Mouse (Mus musculus) ES-E14 (cell line): ENCODE data around the gene AU040320. TPM values are rescaled to one million over a fixed set of nuclear protein-coding genes. Genes with fewer than 3 reads are reported as not detected.

Experiments used
- DNase-seq: peaks from one replicate; pipeline ENCODE4 v3.0.0-alpha.2; 2013; ENCODE audit warnings: low read depth, low spot score
- H3K27ac ChIP-seq: 2 replicates; pipeline ENCODE4 v1.5.1; 2012; ENCODE audit warnings: low read depth, mild to moderate bottlenecking, low read length, moderate library complexity, mixed read lengths; ENCODE audit not compliant: poor library complexity, insufficient read depth, severe bottlenecking
- H3K36me3 ChIP-seq: 2 replicates; pipeline ENCODE4 v1.6.1; 2012; ENCODE audit warnings: mild to moderate bottlenecking, low read length, moderate library complexity, mixed read lengths; ENCODE audit not compliant: control insufficient read depth, poor library complexity, insufficient read depth, severe bottlenecking
- H3K4me1 ChIP-seq, 2 experiments: fragments of 150-350 bp in 1 of 2; sonication (generic) in 1 of 2; 2 replicates each; pipeline ENCODE4 v1.6.1; 2012; ENCODE audit warnings: low read length in 2 of 2, mild to moderate bottlenecking in 1 of 2, mixed read lengths in 1 of 2; ENCODE audit not compliant: control insufficient read depth in 2 of 2, insufficient read depth in 2 of 2, poor library complexity in 1 of 2
- H3K4me3 ChIP-seq, 2 experiments: fragments of 150-350 bp in 1 of 2; sonication (generic) in 1 of 2; 2 replicates each; pipeline ENCODE4 v1.5.1; 2012; ENCODE audit warnings: low read length in 2 of 2, low read depth in 1 of 2, mild to moderate bottlenecking in 1 of 2, mixed read lengths in 1 of 2; ENCODE audit not compliant: insufficient read depth in 1 of 2, poor library complexity in 1 of 2, severe bottlenecking in 1 of 2
- H3K9ac ChIP-seq: 2 replicates; pipeline ENCODE4 v1.6.1; 2012; ENCODE audit warnings: low read depth, mild to moderate bottlenecking, low read length, mixed read lengths; ENCODE audit not compliant: poor library complexity, insufficient read depth, severe bottlenecking
- H3K9me3 ChIP-seq: fragments of 150-350 bp; sonication (generic); 2 replicates; pipeline ENCODE4 v1.6.1; 2012; ENCODE audit warnings: low read depth, mild to moderate bottlenecking, low read length; ENCODE audit not compliant: control insufficient read depth, insufficient read depth
- CHD2 ChIP-seq: IDR thresholded peaks from 2 replicates; pipeline ENCODE4 v1.6.1; 2014; ENCODE audit warnings: mild to moderate bottlenecking, low read depth, low read length, inconsistent platforms
- HCFC1 ChIP-seq: IDR thresholded peaks from 2 replicates; pipeline ENCODE4 v1.6.1; 2012; ENCODE audit warnings: low read length, inconsistent platforms, borderline replicate concordance; ENCODE audit not compliant: insufficient read depth
- MAFK ChIP-seq: IDR thresholded peaks from 2 replicates; pipeline ENCODE4 v1.6.1; 2014; ENCODE audit warnings: mild to moderate bottlenecking, low read depth, low read length, inconsistent platforms; ENCODE audit not compliant: insufficient read depth
- ZC3H11A ChIP-seq: IDR thresholded peaks from 2 replicates; pipeline ENCODE4 v1.6.1; 2012; ENCODE audit warnings: low read depth, mild to moderate bottlenecking, inconsistent platforms, low read length, borderline replicate concordance
- ZNF384 ChIP-seq: IDR thresholded peaks from 2 replicates; pipeline ENCODE4 v1.6.1; 2012; ENCODE audit warnings: low read depth, low read length, inconsistent platforms
- in situ Hi-C, 2 experiments: fragments of 600-800 bp; cut with MboI; formaldehyde crosslinking; loops; one replicate each; pipeline ENCODE4 v1.15.1; 2025; ENCODE audit warnings: low sequenced_read_pairs in 2 of 2, inconsistent platforms in 1 of 2; ENCODE audit not compliant: unreplicated experiment in 2 of 2
- total RNA-seq: library from RNA; depleted of rRNA; stranded (reverse); fragments of 300-350 nt; gene quantifications from 2 replicates; pipeline ENCODE4 v1.2.3, GENCODE M21; 2012

The AU040320 gene
- total RNA-seq, 1 experiment = 11.3 TPM

DNA sequence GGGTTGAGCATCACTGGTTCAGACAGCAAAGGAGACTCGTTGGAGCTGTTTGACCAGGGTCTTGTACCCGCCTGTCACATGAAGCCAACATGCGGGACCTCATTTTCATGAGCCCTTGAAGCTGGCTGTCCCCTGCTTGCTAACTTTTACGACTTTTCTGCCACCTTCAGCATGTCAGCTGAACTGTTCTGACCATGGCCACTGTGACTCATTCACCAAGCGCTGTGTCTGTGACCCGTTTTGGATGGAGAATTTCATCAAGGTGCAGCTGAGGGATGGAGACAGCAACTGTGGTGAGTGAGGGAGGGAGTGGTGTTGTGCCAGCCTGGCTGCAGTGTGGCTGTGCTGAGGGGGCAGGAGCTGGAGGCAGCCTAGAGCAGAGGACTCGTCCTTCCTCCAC is 93.6 kb downstream of the AU040320 start:
- DNase-seq = no peak
- Histone ChIP-seq H3K9ac (no peak overlapping the region), H3K27ac (no peak overlapping the region), H3K36me3 (no peaks in the 10 kb centered on the region), H3K4me1 (peaks cover 0 to 10% of the 10 kb centered on the region in 2 experiments; a peak in 1 of 4 replicates), H3K9me3 (no peaks in the 10 kb centered on the region), H3K4me3 (no peak overlapping the region)
- no peak for TF ChIP-seq ZNF384
- TF ChIP-seq HCFC1 = no peak
- no peak for TF ChIP-seq ZC3H11A
- TF ChIP-seq MAFK = no peak
- no peak for TF ChIP-seq CHD2
- in situ Hi-C loops = no loop called here

DNA sequence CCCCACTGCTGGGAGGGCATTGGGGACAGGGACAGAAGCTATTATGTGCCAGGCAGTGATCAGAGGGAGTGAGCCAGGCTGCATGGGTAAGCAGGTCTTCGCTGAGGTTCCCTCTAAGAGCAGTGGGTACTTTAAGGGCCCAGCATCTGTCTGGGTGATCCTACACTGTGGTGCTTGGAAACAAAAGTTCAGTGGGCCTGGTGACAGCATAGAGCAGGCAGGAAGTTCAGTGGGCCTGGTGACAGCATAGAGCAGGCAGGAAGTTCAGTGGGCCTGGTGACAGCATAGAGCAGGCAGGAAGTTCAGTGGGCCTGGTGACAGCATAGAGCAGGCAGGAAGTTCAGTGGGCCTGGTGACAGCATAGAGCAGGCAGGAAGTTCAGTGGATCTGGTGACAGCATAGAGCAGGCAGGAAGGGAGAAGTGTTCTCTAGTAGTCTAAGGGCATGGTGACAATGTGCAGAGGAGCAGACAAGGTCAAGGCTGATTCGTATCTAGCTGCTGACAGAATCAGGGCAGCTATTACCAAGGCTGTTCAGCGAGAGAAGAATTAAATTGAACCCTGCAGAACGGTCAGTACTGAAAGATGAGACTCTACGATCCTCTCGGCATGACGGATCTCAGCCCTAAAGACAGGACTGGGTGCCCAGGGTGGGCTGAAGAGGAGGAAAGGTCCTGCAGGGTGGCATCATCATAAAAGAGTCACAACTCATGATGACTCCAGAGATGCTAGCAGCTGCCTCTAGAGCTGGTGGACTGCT is 96.9 kb downstream of the AU040320 start:
- TF ChIP-seq HCFC1 (no peak), ZC3H11A (no peak), CHD2 (no peak), MAFK (no peak), ZNF384 (no peak)
- in situ Hi-C loops = no loop called here
- DNase-seq = no peak
- H3K4me1 ChIP-seq = no peaks in the 10 kb centered on the region; a peak in 1 of 4 replicates
- no peak overlapping the region for H3K4me3 ChIP-seq
- H3K36me3 ChIP-seq = peaks cover 2% of the 10 kb centered on the region; the same call in 1 of the 2 replicates
- no peak overlapping the region for H3K27ac ChIP-seq
- no peaks in the 10 kb centered on the region for H3K9me3 ChIP-seq
- no peak overlapping the region for H3K9ac ChIP-seq

DNA sequence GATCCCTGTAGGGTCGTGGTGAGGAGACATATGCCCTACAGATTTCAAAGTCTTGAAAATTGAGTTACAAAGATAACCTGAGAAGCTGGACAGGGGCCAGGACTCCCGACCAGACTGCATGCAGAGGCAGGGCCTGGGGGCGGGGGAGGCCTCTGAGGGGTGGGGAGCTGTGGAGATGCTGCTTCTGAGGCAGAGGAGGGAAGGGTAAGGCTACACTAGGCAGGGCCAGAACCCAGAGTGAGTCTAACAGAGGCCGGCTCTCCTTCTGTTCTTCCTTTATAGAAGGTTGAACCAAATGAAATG is 97.4 kb downstream of the AU040320 start:
- peaks cover 2% of the 10 kb centered on the region; the same call in 1 of the 2 replicates for H3K36me3 ChIP-seq
- no peaks in the 10 kb centered on the region for H3K9me3 ChIP-seq
- TF ChIP-seq ZC3H11A (no peak), CHD2 (no peak), MAFK (no peak), ZNF384 (no peak), HCFC1 (no peak)
- no peak for DNase-seq
- no peaks in the 10 kb centered on the region; a peak in 1 of 4 replicates for H3K4me1 ChIP-seq
- H3K9ac ChIP-seq = no peak overlapping the region
- in situ Hi-C loops = no loop called here
- H3K27ac ChIP-seq = no peak overlapping the region
- no peak overlapping the region for H3K4me3 ChIP-seq

DNA sequence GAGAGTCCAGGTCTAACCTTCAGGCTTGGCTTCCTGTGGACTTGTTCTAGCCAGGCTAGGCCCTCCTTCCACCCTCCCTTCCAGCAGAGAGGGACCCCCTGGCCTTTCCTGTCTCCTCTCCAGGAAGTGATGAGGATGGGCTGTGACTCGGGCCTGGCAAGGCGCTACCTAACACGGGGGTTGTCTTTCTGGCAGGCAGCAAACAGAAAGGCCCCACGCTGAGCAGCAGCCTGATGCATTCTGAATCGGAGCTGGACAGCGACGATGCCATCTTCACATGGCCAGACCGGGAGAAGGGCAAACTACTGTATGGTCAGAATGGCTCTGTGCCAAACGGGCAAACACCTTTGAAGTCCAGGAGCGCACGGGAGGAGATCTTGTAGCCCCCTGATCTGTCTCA is 99.6 kb downstream of the AU040320 start:
- peaks cover 2% of the 10 kb centered on the region; the same call in 1 of the 2 replicates for H3K36me3 ChIP-seq

GRCm38 (mm10) chr4:126860268-126860986 is 107.1 kb downstream of the AU040320 start:
- H3K4me1 ChIP-seq = 0 out of 4 replicates have a peak, but pooled peaks cover 0 to 2% of the 10 kb centered on the region in 2 experiments
- H3K9me3 ChIP-seq = no peaks in the 10 kb centered on the region
- H3K4me3 ChIP-seq = no peak overlapping the region
- no peak overlapping the region for H3K9ac ChIP-seq
- peaks cover 18% of the 10 kb centered on the region for H3K36me3 ChIP-seq
- no peak for DNase-seq
- H3K27ac ChIP-seq = no peak overlapping the region
- in situ Hi-C loops = no loop called here
- no peak for TF ChIP-seq HCFC1
- no peak for TF ChIP-seq MAFK
- TF ChIP-seq CHD2 = no peak
- no peak for TF ChIP-seq ZNF384
- no peak for TF ChIP-seq ZC3H11A

More for the DNA sequence above, 99.6 kb downstream of the AU040320 start:
- Histone ChIP-seq H3K27ac (no peak overlapping the region), H3K4me1 (no peaks in the 10 kb centered on the region; a peak in 1 of 4 replicates), H3K4me3 (no peak overlapping the region), H3K9ac (no peak overlapping the region), H3K9me3 (no peaks in the 10 kb centered on the region)
- TF ChIP-seq ZNF384 (no peak), ZC3H11A (no peak)
- in situ Hi-C loops = no loop called here
- no peak for DNase-seq
